23 mouse cellular contexts compared by ENCODE assay signal in the genomic region with DNA sequence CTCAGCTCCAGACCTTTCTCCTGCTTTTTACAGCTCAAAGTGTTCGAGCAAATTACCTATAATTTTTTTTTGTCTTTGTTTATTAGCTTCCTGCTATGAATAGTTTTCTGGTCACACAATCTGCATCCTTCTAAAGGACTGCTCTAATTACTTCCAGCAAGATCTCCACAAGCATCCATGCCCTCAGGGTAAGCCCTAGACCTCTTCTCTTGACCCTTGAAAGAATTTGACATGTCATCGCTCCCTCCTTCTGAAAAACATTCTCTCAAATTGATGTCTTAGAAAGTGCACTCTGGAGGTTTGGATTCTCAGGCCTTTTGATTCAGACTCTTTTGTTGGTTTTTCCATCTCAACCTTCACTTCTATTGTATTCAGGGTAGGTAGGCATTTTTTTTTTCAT.
DNase-seq lines count a peak whose midpoint lies in the region; ATAC-seq and TF ChIP-seq lines count a peak whose summit lies in the region.
"Had no signal": no experiment of that assay in that cellular context is flagged by ENCODE, and none has a peak within 500 bp of the region (broad histone marks: within the 10 kb centered on the region; RNA-seq: fewer than 3 reads in every experiment).

No protein-coding gene starts in this region.

- DNase-seq in liver, adult 2 months (ENCODE audit: extremely low read depth, low read depth, low spot score): peak; percentile 8
- DNase-seq in embryo, embryonic 10 days (ENCODE audit: low spot score): peak; percentile 79
- peak; percentile 34 for DNase-seq in embryonic facial prominence, embryonic 10.5 days (ENCODE audit: low spot score)
- DNase-seq in testis, postnatal 10 days (ENCODE audit: low spot score): no peak
- no peak for DNase-seq in kidney, postnatal 10 days
- no peak for DNase-seq in left cerebral cortex, adult 18-20 months (ENCODE audit: low spot score in 2 of 2)
- DNase-seq: adrenal gland, adult 8-10 months; adrenal gland, postnatal 36 days; cerebellum, adult 11 months; cerebellum, adult 8-10 months; cerebellum, postnatal 14 days; gastrocnemius, adult 2 months; gastrocnemius, postnatal 25 days; heart, postnatal 4 days had no signal

- H3K4me3 ChIP-seq in liver, adult 2 months (ENCODE audit: insufficient read depth, low read depth, low read length): no peak overlapping the region
- H3K4me3 ChIP-seq in liver, embryonic 12.5 days: no peak overlapping the region
- H3K4me3 ChIP-seq in embryonic facial prominence, embryonic 10.5 days: no peak overlapping the region
- H3K4me3 ChIP-seq: embryonic facial prominence, embryonic 13.5 days; forebrain, embryonic 12.5 days; gastrocnemius, adult 2 months; heart, embryonic 13.5 days; hindbrain, embryonic 12.5 days had no signal

- ATAC-seq in liver, embryonic 12.5 days: no peak
- ATAC-seq: forebrain, embryonic 16.5 days; hindbrain, embryonic 16.5 days; inflammation-experienced regulatory T-cells, adult 6 months had no signal

- no peaks in the 10 kb centered on the region for H3K9me3 ChIP-seq in liver, embryonic 12.5 days (replicated peaks)
- H3K9me3 ChIP-seq in embryonic facial prominence, embryonic 10.5 days: peaks cover 5% of the 10 kb centered on the region; the same call in 1 of the 2 replicates
- H3K9me3 ChIP-seq: forebrain, embryonic 12.5 days; heart, embryonic 13.5 days; hindbrain, embryonic 12.5 days had no signal

- no peak overlapping the region for H3K4me2 ChIP-seq in liver, embryonic 12.5 days
- H3K4me2 ChIP-seq: embryonic facial prominence, embryonic 13.5 days; forebrain, embryonic 12.5 days; heart, embryonic 13.5 days; hindbrain, embryonic 12.5 days had no signal

- no peaks in the 10 kb centered on the region for H3K36me3 ChIP-seq in liver, adult 2 months (ENCODE audit: control insufficient read depth, insufficient read depth, low read length)
- H3K36me3 ChIP-seq in liver, embryonic 12.5 days: no peaks in the 10 kb centered on the region
- no peaks in the 10 kb centered on the region for H3K36me3 ChIP-seq in embryonic facial prominence, embryonic 10.5 days (replicated peaks)
- H3K36me3 ChIP-seq: embryonic facial prominence, embryonic 13.5 days; forebrain, embryonic 12.5 days; heart, embryonic 13.5 days; hindbrain, embryonic 12.5 days had no signal

- 80% methylated on average over 2 of the region's 2 CpGs for WGBS in liver, adult 2 months
- 75% methylated on average over 2 of the region's 2 CpGs for WGBS in liver, embryonic 12.5 days (ENCODE audit: insufficient replicate concordance)
- WGBS in embryonic facial prominence, embryonic 10.5 days: 34% methylated on average over 2 of the region's 2 CpGs

- no peak for TF ChIP-seq POLR2A in liver, adult 2 months (IDR thresholded peaks at IDR 0.05; ENCODE audit: extremely low read depth, insufficient read depth, low read length)

- no peaks in the 10 kb centered on the region for H3K4me1 ChIP-seq in liver, adult 2 months (ENCODE audit: control insufficient read depth, insufficient read depth, low read length)
- H3K4me1 ChIP-seq in liver, embryonic 12.5 days: no peaks in the 10 kb centered on the region
- H3K4me1 ChIP-seq in embryonic facial prominence, embryonic 10.5 days: peaks cover 6% of the 10 kb centered on the region; the same call in 1 of the 2 replicates
- H3K4me1 ChIP-seq: embryonic facial prominence, embryonic 13.5 days; forebrain, embryonic 12.5 days; heart, embryonic 13.5 days; hindbrain, embryonic 12.5 days had no signal

- H3K9ac ChIP-seq in liver, adult 2 months (ENCODE audit: low read depth, low read length): no peak overlapping the region
- H3K9ac ChIP-seq in liver, embryonic 12.5 days: no peak overlapping the region
- H3K9ac ChIP-seq: embryonic facial prominence, embryonic 13.5 days; forebrain, embryonic 12.5 days; heart, embryonic 13.5 days; hindbrain, embryonic 12.5 days had no signal

- H3K79me2 ChIP-seq in liver, adult 2 months (ENCODE audit: control insufficient read depth, insufficient read depth, low read length): no peaks in the 10 kb centered on the region

- no peak overlapping the region for H3K27ac ChIP-seq in liver, adult 2 months (replicated peaks; ENCODE audit: insufficient read depth, low read depth, low read length)
- H3K27ac ChIP-seq in liver, embryonic 12.5 days: no peak overlapping the region
- no peak overlapping the region for H3K27ac ChIP-seq in embryonic facial prominence, embryonic 10.5 days (replicated peaks)
- H3K27ac ChIP-seq: embryonic facial prominence, embryonic 13.5 days; forebrain, embryonic 12.5 days; gastrocnemius, adult 2 months; heart, embryonic 13.5 days; hindbrain, embryonic 12.5 days had no signal

- H3K27me3 ChIP-seq in liver, adult 2 months (ENCODE audit: control insufficient read depth, insufficient read depth, low read length): no peaks in the 10 kb centered on the region
- no peaks in the 10 kb centered on the region for H3K27me3 ChIP-seq in liver, embryonic 12.5 days (replicated peaks)
- H3K27me3 ChIP-seq in embryonic facial prominence, embryonic 10.5 days (replicated peaks; ENCODE audit: low read depth, poor library complexity, severe bottlenecking): no peaks in the 10 kb centered on the region
- H3K27me3 ChIP-seq: CH12.LX; embryonic facial prominence, embryonic 13.5 days; forebrain, embryonic 12.5 days; heart, embryonic 13.5 days; hindbrain, embryonic 12.5 days had no signal

- TF ChIP-seq CTCF in liver, adult 2 months (IDR thresholded peaks at IDR 0.05; ENCODE audit: low read depth, low read length): no peak

Comparison
In these comparisons a context has a peak if more than half of its experiments do, and no peak if none do; other contexts are left out.
1. DNase-seq: peak in liver, adult 2 months (single experiment), embryo, embryonic 10 days (single experiment) and embryonic facial prominence, embryonic 10.5 days (single experiment); none in testis, postnatal 10 days (single experiment), kidney, postnatal 10 days (single experiment) and left cerebral cortex, adult 18-20 months (0 of 2).